Mouse (Mus musculus): ENCODE data around the gene Cit. TPM values are rescaled to one million over a fixed set of nuclear protein-coding genes. Genes with fewer than 3 reads are reported as not detected.

The Cit gene
- total and polyA plus RNA-seq, 3 experiments: 21.5 to 32.9 (median 24.1) TPM

- no peaks in the 10 kb centered on the region; a peak in 1 of 4 replicates for H3K4me1 ChIP-seq (ENCODE audit: control insufficient read depth in 1 of 2, insufficient read depth in 2 of 2, low read length in 2 of 2)
- DNase-seq (ENCODE audit: low read depth, low spot score): no peak
- H3K36me3 ChIP-seq (ENCODE audit: control insufficient read depth in 1 of 2, insufficient read depth in 2 of 2, low read length in 2 of 2): peaks cover 0 to 1% of the 10 kb centered on the region in 2 experiments; a peak in 1 of 4 replicates
- H3K9me3 ChIP-seq (replicated peaks; ENCODE audit: insufficient read depth, low read length): no peaks in the 10 kb centered on the region
- H3K27me3 ChIP-seq (ENCODE audit: control insufficient read depth in 1 of 2, insufficient read depth in 2 of 2, low read length in 2 of 2): no peaks in the 10 kb centered on the region
- H3K4me3 ChIP-seq (ENCODE audit: control insufficient read depth in 1 of 2, insufficient read depth in 1 of 2, low read depth in 2 of 2, low read length in 2 of 2): no peak overlapping the region
- H3K79me2 ChIP-seq (ENCODE audit: control insufficient read depth, insufficient read depth, low read length, poor library complexity): no peaks in the 10 kb centered on the region
- no peak overlapping the region for H3K27ac ChIP-seq (ENCODE audit: control insufficient read depth, low read depth, low read length)
- no peak for TF ChIP-seq ZC3H11A (IDR thresholded peaks at IDR 0.05; ENCODE audit: low read depth, low read length)
- no peak for TF ChIP-seq E2F4 (IDR thresholded peaks at IDR 0.05; ENCODE audit: borderline replicate concordance, low read depth, low read length)
- TF ChIP-seq CHD2 (IDR thresholded peaks at IDR 0.05; ENCODE audit: low read length): no peak
- no peak for TF ChIP-seq ZNF384 (IDR thresholded peaks at IDR 0.05; ENCODE audit: low read depth, low read length)
- no peak for TF ChIP-seq ELF1 (IDR thresholded peaks at IDR 0.05; ENCODE audit: low read depth, low read length)
- TF ChIP-seq GATA1 (IDR thresholded peaks at IDR 0.05; ENCODE audit: low read depth, low read length): no peak
- no peak for TF ChIP-seq JUND (IDR thresholded peaks at IDR 0.05; ENCODE audit: low read depth, low read length)
- no peak for TF ChIP-seq ZMIZ1 (IDR thresholded peaks at IDR 0.05; ENCODE audit: low read depth, low read length)
- no peak for TF ChIP-seq MEF2A (IDR thresholded peaks at IDR 0.05; ENCODE audit: extremely low read depth, insufficient replicate concordance, low read depth, low read length, poor library complexity, severe bottlenecking)
- TF ChIP-seq MXI1 (IDR thresholded peaks at IDR 0.05; ENCODE audit: low read depth, low read length): no peak
- TF ChIP-seq BHLHE40 (IDR thresholded peaks at IDR 0.05; ENCODE audit: borderline replicate concordance, low read depth, low read length): no peak
- no peak for TF ChIP-seq NRF1 (IDR thresholded peaks at IDR 0.05; ENCODE audit: insufficient read depth, low read depth, low read length, poor library complexity, severe bottlenecking)
- TF ChIP-seq ZKSCAN1 (IDR thresholded peaks at IDR 0.05; ENCODE audit: low read depth, low read length): no peak
- no peak for TF ChIP-seq TCF12 (IDR thresholded peaks at IDR 0.05; ENCODE audit: low read depth, low read length)
- no peak overlapping the region for H3K9ac ChIP-seq (ENCODE audit: control insufficient read depth, low read depth, low read length, poor library complexity, severe bottlenecking)
Observed at GRCm38 (mm10) chr5:115910491-115910890, 65.4 kb downstream of the Cit start.

GRCm38 (mm10) chr5:115915481-115915880 is 70.4 kb downstream of the Cit start:
- DNase-seq (ENCODE audit: low read depth, low spot score): no peak
- Histone ChIP-seq H3K79me2 (ENCODE audit: control insufficient read depth, insufficient read depth, low read length, poor library complexity) (no peaks in the 10 kb centered on the region), H3K9me3 (replicated peaks; ENCODE audit: insufficient read depth, low read length) (no peaks in the 10 kb centered on the region), H3K9ac (ENCODE audit: control insufficient read depth, low read depth, low read length, poor library complexity, severe bottlenecking) (no peak overlapping the region), H3K27ac (ENCODE audit: control insufficient read depth, low read depth, low read length) (no peak overlapping the region), H3K4me1 (ENCODE audit: control insufficient read depth in 1 of 2, insufficient read depth in 2 of 2, low read length in 2 of 2) (peaks cover 9 to 19% of the 10 kb centered on the region in 2 experiments), H3K27me3 (ENCODE audit: control insufficient read depth in 1 of 2, insufficient read depth in 2 of 2, low read length in 2 of 2) (no peaks in the 10 kb centered on the region), H3K36me3 (ENCODE audit: control insufficient read depth in 1 of 2, insufficient read depth in 2 of 2, low read length in 2 of 2) (peaks cover 1 to 16% of the 10 kb centered on the region in 2 experiments; a peak in 3 of 4 replicates), H3K4me3 (ENCODE audit: control insufficient read depth in 1 of 2, insufficient read depth in 1 of 2, low read depth in 2 of 2, low read length in 2 of 2) (no peak overlapping the region)
- TF ChIP-seq USF2 (IDR thresholded peaks at IDR 0.05; ENCODE audit: borderline replicate concordance in 1 of 2, insufficient read depth in 1 of 2, low read depth in 1 of 2, low read length in 2 of 2) (no peak), JUND (IDR thresholded peaks at IDR 0.05; ENCODE audit: low read depth, low read length) (no peak), BHLHE40 (IDR thresholded peaks at IDR 0.05; ENCODE audit: borderline replicate concordance, low read depth, low read length) (no peak), KAT2A (conservative IDR thresholded peaks at IDR 0.05; ENCODE audit: low read depth, low read length) (no peak)

Measured in MEL (cell line).